Comparison of ENCODE assay signal across 8 mouse cellular contexts in genomic region chrX:98890406-98891116, GRCm38 (mm10). TPM values are rescaled to one million over a fixed set of nuclear protein-coding genes. Genes with fewer than 3 reads are reported as not detected.
DNase-seq lines count a peak whose midpoint lies in the region; ATAC-seq and TF ChIP-seq lines count a peak whose summit lies in the region.

Gene Ophn1 (minus strand): TSS chrX:98891025.

- WGBS in forebrain, embryonic 10.5 days: 16% methylated on average over 47 of the region's 48 CpGs
- WGBS in heart, embryonic 13.5 days: 12% methylated on average over 44 of the region's 48 CpGs
- WGBS in liver, adult 2 months: 0% methylated on average over 45 of the region's 48 CpGs
- 12% methylated on average over 41 of the region's 48 CpGs for WGBS in midbrain, postnatal 0 days

- H3K27me3 ChIP-seq in forebrain, embryonic 10.5 days (ENCODE audit: poor library complexity, severe bottlenecking): peaks cover 55% of the 10 kb centered on the region
- 0 out of 2 replicates have a peak, but pooled peaks cover 13% of the 10 kb centered on the region for H3K27me3 ChIP-seq in heart, embryonic 13.5 days (replicated peaks)
- no peaks in the 10 kb centered on the region for H3K27me3 ChIP-seq in liver, adult 2 months (ENCODE audit: control insufficient read depth, insufficient read depth, low read length)
- H3K27me3 ChIP-seq in midbrain, postnatal 0 days (ENCODE audit: insufficient read depth, low read length): no peaks in the 10 kb centered on the region
- H3K27me3 ChIP-seq in testis, adult 2 months (ENCODE audit: control insufficient read depth, insufficient read depth, low read length): no peaks in the 10 kb centered on the region

- peak within 1 kb of the TSS; percentile 73 for H3K4me2 ChIP-seq in heart, embryonic 13.5 days
- peak within 1 kb of the TSS; percentile 53 for H3K4me2 ChIP-seq in midbrain, postnatal 0 days (ENCODE audit: low read depth, low read length, poor library complexity, severe bottlenecking)

- no peaks in the 10 kb centered on the region for H3K9me3 ChIP-seq in forebrain, embryonic 10.5 days
- H3K9me3 ChIP-seq in heart, embryonic 13.5 days: no peaks in the 10 kb centered on the region
- H3K9me3 ChIP-seq in midbrain, postnatal 0 days (ENCODE audit: low read length): no peaks in the 10 kb centered on the region

- peak; percentile 73 for ATAC-seq in heart, embryonic 13.5 days (ENCODE audit: extremely low read depth, insufficient number of reproducible peaks, low FRiP score, low TSS enrichment)
- peak; percentile 93 for ATAC-seq in midbrain, postnatal 0 days (ENCODE audit: low FRiP score)

- H3K4me3 ChIP-seq in forebrain, embryonic 10.5 days: peak within 1 kb of the TSS; percentile 63
- H3K4me3 ChIP-seq in heart, embryonic 13.5 days: peak within 1 kb of the TSS; percentile 60
- peak within 1 kb of the TSS; percentile 81 for H3K4me3 ChIP-seq in liver, adult 2 months (ENCODE audit: insufficient read depth, low read depth, low read length)
- peak within 1 kb of the TSS; percentile 55 for H3K4me3 ChIP-seq in midbrain, postnatal 0 days (ENCODE audit: low read depth, low read length)
- peak within 1 kb of the TSS; percentile 83 for H3K4me3 ChIP-seq in testis, adult 2 months (ENCODE audit: control insufficient read depth, low read depth, low read length)

- TF ChIP-seq CTCF in liver, adult 2 months (IDR thresholded peaks at IDR 0.05; ENCODE audit: low read depth, low read length): peak; percentile 8; the same call in 1 of the 2 replicates
- peak; percentile 21 for TF ChIP-seq CTCF in midbrain, postnatal 0 days (IDR thresholded peaks at IDR 0.05)
- no peak for TF ChIP-seq CTCF in testis, adult 2 months (IDR thresholded peaks at IDR 0.05; ENCODE audit: control insufficient read depth, insufficient read depth, insufficient replicate concordance, low read depth, low read length)

- no peaks in the 10 kb centered on the region for H3K36me3 ChIP-seq in forebrain, embryonic 10.5 days (replicated peaks)
- H3K36me3 ChIP-seq in heart, embryonic 13.5 days: no peaks in the 10 kb centered on the region
- H3K36me3 ChIP-seq in liver, adult 2 months (ENCODE audit: control insufficient read depth, insufficient read depth, low read length): no peaks in the 10 kb centered on the region
- H3K36me3 ChIP-seq in midbrain, postnatal 0 days (ENCODE audit: insufficient read depth, low read length): no peaks in the 10 kb centered on the region
- no peaks in the 10 kb centered on the region for H3K36me3 ChIP-seq in testis, adult 2 months (ENCODE audit: control insufficient read depth, insufficient read depth, low read length)

- H3K79me2 ChIP-seq in liver, adult 2 months (ENCODE audit: control insufficient read depth, insufficient read depth, low read length): no peaks in the 10 kb centered on the region

- peak; percentile 4 for DNase-seq in thymus, postnatal 4 days
- no peak for DNase-seq in thymus, postnatal 10 days (ENCODE audit: low spot score in 2 of 2)
- peak; percentile 49 for DNase-seq in forebrain, embryonic 10.5 days (ENCODE audit: extremely low spot score, low spot score)
- peak; percentile 82 for DNase-seq in kidney, postnatal 10 days
- DNase-seq in liver, adult 2 months (ENCODE audit: extremely low read depth, low read depth, low spot score): peak; percentile 36
- DNase-seq in midbrain, postnatal 0 days (ENCODE audit: low spot score): peak; percentile 83

- H3K9ac ChIP-seq in heart, embryonic 13.5 days: peak within 1 kb of the TSS; percentile 72
- H3K9ac ChIP-seq in liver, adult 2 months (ENCODE audit: low read depth, low read length): peak within 1 kb of the TSS; percentile 37
- peak within 1 kb of the TSS; percentile 59 for H3K9ac ChIP-seq in midbrain, postnatal 0 days (replicated peaks; ENCODE audit: low read length, poor library complexity, severe bottlenecking)

- no peak for TF ChIP-seq POLR2A in liver, adult 2 months (IDR thresholded peaks at IDR 0.05; ENCODE audit: extremely low read depth, insufficient read depth, low read length)
- 0 out of 2 replicates have a peak, but pooled peaks have one; percentile 28 for TF ChIP-seq POLR2A in testis, adult 2 months (IDR thresholded peaks at IDR 0.05; ENCODE audit: control insufficient read depth, low read depth, low read length)

- peaks cover 8% of the 10 kb centered on the region; the same call in 1 of the 2 replicates for H3K4me1 ChIP-seq in forebrain, embryonic 10.5 days
- no peaks in the 10 kb centered on the region for H3K4me1 ChIP-seq in heart, embryonic 13.5 days
- H3K4me1 ChIP-seq in liver, adult 2 months (ENCODE audit: control insufficient read depth, insufficient read depth, low read length): no peaks in the 10 kb centered on the region
- no peaks in the 10 kb centered on the region for H3K4me1 ChIP-seq in midbrain, postnatal 0 days (ENCODE audit: insufficient read depth, low read length)
- no peaks in the 10 kb centered on the region; the same call in 1 of the 2 replicates for H3K4me1 ChIP-seq in testis, adult 2 months (ENCODE audit: control insufficient read depth, insufficient read depth, low read length)

- peak within 1 kb of the TSS; percentile 84 for H3K27ac ChIP-seq in forebrain, embryonic 10.5 days
- H3K27ac ChIP-seq in heart, embryonic 13.5 days (replicated peaks): peak within 1 kb of the TSS; percentile 66
- H3K27ac ChIP-seq in liver, adult 2 months (replicated peaks; ENCODE audit: insufficient read depth, low read depth, low read length): peak within 1 kb of the TSS; percentile 18; the same call in 1 of the 2 replicates
- peak within 1 kb of the TSS; percentile 86 for H3K27ac ChIP-seq in midbrain, postnatal 0 days (ENCODE audit: low read depth, low read length)
- peak within 1 kb of the TSS; percentile 27 for H3K27ac ChIP-seq in testis, adult 2 months (ENCODE audit: control insufficient read depth, insufficient read depth, low read depth, low read length)

RNA-seq across cellular contexts. Expression of gene Ophn1, which starts in this region (rescaled TPM):
- 14.2 and 15.7 TPM in 2 replicates for polyA plus RNA-seq in forebrain, embryonic 10.5 days (2016; fragmentation: Nextera tagmentation; extraction: Ambion mirVana)
- polyA plus RNA-seq in heart, embryonic 13.5 days (2015; fragmentation: Nextera tagmentation; extraction: Ambion mirVana): 8.4 and 8.7 TPM in 2 replicates
- total RNA-seq in liver, adult 2 months (2014; rRNA removed): 2.5 and 2.8 TPM in 2 replicates
- 0.41 and 0.71 TPM in 2 replicates for polyA plus RNA-seq in liver, adult 2 months (2012; rRNA removed)
- total RNA-seq in midbrain, postnatal 0 days (2014; rRNA removed): 36.4 and 49.3 TPM in 2 replicates
- 27.6 and 32.2 TPM in 2 replicates for polyA plus RNA-seq in midbrain, postnatal 0 days (2015; fragmentation: Nextera tagmentation; extraction: Ambion mirVana)
- polyA plus RNA-seq in testis, adult 2 months (2012; rRNA removed): 7.2 and 9.7 TPM in 2 replicates

Comparison
In these comparisons a context has a peak if more than half of its experiments do, and no peak if none do; other contexts are left out.
1. DNase-seq: peak in thymus, postnatal 4 days (single experiment), forebrain, embryonic 10.5 days (single experiment), kidney, postnatal 10 days (single experiment), liver, adult 2 months (single experiment) and midbrain, postnatal 0 days (single experiment); none in thymus, postnatal 10 days (0 of 2).
2. H3K27ac ChIP-seq: peak in every context shown above with its lines; median percentile 86 in midbrain, postnatal 0 days; 84 in forebrain, embryonic 10.5 days; 66 in heart, embryonic 13.5 days; 27 in testis, adult 2 months; 18 in liver, adult 2 months.
3. Peak in every context shown above with its lines, with median percentiles within 50 percentile points of each other: H3K4me3 ChIP-seq and H3K9ac ChIP-seq.